Mouse (Mus musculus): ENCODE results near the gene Slc2a3.
A peak's percentile ranks its signal among the peaks of the same experiment; 100 is the strongest.

Gene Slc2a3

DNA sequence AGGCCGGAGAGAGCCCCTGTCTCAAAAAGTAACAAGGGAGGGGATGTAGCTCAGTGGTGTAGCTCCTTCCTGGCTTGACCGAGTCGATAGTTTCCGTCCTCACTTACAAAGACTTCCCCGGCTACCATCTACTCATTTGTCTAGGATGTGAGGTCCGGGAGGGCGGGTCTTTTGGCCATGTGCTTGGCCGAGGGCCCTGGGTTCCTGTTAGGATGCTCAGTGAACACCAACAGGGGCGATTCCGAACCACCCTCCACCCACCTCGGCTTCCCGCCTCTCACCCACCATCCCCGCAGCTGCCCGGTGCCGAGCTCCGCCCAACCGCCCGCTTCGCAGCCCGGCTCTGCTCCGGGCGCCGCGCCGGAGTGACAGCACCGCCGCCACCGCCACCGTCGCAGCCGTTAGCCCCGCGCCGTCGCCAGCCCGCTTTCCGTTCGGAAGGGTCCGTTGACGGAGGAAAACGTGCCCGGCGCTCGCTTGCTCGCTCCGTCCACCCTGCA lies at the start of gene Slc2a3:
TSS of gene Slc2a3 (minus strand) at position 340 of the 500 bp plus-strand sequence.
- DNase-seq (ENCODE audit: low spot score), result peak; percentile 58

DNA sequence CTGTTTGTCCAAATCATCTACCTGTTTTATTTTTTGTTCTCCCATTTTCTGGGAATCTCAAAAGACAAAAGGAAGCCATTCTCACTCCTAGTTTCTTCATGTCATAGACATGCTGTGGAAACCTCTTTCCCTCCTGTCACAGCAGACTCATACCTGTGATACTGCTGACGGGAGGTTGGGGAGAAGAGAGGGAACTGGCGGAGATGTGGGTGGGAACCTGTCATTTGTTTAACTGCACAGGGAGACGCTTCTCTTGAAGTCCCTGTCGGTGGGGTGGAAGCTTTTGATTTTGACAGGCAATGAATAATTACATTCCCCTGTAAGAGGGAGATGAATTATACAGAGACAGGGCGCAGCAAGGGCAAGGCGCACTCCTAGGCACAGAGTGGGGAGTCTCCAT lies 42.3 kb upstream of the Slc2a3 start:
- no peak for DNase-seq (ENCODE audit: low spot score)

DNA sequence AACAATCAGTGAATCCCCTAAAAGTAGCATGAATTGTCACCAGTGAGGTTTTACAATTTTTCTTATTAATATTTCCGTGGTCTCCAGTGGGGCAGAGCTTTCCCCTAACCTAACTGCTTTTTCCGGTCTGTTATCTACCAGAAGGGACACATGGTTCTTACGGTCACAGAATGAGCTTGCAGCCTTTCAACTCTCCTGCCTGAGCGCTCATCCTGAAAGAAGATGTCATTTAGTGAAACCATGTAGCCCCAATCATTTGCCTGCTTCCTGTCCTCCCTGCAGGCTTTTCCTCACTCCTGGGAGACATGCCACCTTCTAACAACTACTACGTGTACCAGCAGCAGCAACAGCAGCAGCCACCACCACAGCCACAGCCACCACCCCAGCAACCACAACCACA lies 36.1 kb upstream of the Slc2a3 start:
- no peak for DNase-seq (ENCODE audit: low spot score)

DNA sequence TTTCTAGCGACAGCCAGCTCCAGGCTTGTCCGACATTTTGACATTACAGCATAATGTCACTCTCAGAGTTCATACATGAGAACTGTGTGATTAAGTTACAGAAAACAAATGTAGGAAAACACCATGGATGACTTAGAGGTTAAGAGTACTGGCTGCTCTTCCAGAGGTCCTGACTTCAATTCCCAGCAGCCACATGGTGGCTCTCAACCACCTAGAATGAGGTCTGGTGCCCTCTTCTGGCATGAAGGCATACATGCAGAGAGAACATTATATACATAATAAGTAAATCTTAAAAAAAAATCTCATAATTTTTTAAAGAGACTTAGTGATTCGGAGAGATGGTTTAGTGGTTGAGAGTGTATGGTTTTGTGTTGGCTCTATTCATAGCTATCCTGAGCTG lies 35.5 kb upstream of the Slc2a3 start:
- no peak for DNase-seq (ENCODE audit: low spot score)

DNA sequence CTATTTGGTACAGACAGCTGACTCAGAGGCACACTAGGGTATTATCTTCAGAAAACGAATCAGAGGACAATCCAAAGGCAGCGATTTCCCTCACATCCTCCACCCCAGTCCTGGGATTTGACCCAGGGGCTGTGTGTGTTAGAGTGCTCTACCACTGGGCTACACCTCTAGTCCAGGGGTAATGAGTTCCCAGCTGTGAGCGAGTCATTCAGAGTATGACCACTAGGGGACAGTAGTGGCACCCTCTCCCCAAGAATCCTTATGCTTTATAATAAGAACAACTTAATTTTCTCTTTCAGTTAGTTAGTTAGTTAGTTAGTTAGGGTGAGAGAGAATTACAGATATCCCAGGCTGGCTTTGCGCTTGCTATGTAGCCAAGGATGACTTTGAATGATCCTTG lies 32.9 kb upstream of the Slc2a3 start:
- peak; percentile 56 for DNase-seq (ENCODE audit: low spot score)

DNA sequence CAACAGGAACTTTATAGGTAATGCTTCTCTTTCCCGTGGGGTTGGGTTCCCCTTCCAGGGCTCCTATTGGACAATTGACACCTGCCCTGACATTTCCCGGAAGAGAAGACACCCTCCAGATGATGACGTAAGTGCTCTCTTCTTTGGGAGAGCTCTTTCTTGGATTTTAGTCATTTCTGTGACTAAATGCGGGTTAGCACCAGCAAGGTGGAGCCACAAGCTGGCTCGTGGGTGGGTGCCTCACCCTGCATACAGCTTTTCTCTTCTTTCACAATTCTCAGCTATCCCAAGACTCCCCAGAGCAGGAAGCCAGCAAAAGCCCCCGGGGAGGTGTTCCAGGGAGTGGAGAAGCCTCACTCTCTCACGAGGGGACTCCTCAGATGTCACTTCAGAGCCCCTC lies 31.4 kb upstream of the Slc2a3 start:
- DNase-seq (ENCODE audit: low spot score), result no peak

DNA sequence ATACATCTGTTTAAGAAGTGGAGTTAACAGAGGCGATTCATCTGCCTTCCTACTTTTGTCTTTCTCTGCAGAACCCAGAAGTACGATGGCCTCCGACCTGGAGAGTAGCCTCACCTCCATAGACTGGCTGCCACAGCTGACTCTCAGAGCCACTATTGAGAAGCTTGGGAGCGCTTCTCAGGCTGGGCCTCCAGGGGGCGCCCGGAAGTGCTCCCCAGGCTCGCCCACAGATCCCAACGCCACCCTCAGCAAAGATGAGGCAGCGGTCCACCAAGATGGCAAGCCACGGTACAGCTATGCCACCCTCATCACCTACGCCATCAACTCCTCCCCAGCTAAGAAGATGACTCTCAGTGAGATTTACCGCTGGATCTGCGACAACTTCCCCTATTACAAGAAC lies 26.6 kb upstream of the Slc2a3 start:
- DNase-seq (ENCODE audit: low spot score), result peak; percentile 58

DNA sequence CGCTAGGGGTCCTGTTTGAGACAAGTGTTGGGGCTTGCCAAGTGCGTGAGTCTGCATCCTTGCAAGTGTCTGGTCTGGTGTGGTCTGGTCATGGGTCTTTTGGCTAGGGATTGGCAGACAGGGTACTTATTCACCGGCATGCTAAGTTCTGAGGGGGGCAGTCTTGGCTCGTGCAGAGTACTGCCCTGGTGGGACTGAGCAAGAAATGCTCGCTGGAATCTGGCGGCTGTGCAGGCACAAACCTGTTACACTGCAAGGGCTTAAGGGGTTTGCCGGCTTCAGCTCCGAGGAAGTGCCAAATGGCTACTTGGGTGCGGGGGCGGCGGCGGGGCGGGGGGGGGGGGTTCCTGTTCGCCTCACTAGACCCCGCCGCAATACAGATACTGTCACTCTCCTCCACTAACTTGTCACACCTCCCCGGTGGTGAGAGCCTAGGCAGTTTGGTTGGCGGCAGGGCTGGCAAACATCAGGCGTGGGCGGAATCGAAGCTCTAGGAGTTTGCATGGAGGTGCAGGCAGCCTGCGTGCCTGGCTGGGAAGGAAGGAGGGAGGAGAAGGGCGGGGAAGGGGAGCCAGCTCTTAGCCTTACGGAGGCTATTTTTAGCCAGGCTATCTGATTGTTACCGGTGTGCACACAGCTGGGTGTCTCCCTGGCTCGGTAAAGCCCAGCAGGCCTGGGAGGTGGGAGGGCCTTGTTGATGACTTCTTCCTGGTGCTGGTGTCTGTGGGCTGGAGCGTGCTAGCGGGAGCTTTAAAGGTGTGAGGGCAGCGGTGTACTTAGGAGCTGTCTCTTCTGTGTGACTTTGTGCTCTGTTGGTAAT lies 24.7 kb upstream of the Slc2a3 start:
- peak; percentile 53 for DNase-seq (ENCODE audit: low spot score)

DNA sequence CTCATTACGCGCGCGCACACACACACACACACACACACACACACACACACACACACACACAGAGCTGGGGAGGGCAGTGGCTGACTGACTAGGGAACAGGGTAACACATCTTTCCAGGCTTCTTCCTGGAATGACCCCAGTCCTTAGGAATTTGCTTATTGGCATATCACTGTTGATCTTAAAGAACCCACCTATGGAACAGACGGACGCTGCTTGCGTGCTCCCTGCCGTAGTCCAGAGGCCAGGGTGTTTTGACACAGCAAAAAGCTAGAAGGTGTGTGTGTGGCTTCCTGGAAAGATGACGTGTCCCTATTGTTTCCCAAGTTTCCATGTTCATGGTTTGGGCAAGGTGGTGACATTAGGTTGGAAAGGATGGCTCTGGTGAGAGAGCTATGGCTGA lies 23.7 kb upstream of the Slc2a3 start:
- DNase-seq (ENCODE audit: low spot score), result no peak

DNA sequence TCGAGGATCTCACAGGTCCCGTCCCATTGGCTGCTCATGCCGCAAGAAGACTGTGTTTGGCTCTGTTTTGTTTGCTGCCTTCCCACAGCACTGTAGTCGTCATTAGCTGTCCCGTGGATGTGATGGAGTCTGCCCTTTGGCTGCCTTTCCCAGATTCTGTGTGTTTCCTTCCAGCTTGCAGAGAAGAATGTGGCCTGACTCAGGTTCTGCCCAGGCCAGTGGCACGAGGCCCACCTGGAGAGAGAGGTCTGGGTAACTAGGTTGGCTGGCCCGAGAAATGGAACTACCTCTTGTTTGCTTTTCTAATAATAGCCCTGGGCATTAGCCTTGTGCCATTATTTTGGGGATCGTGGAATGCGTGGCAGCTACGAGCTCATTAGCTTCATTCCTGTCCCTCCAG lies 22.6 kb upstream of the Slc2a3 start:
- no peak for DNase-seq (ENCODE audit: low spot score)

DNA sequence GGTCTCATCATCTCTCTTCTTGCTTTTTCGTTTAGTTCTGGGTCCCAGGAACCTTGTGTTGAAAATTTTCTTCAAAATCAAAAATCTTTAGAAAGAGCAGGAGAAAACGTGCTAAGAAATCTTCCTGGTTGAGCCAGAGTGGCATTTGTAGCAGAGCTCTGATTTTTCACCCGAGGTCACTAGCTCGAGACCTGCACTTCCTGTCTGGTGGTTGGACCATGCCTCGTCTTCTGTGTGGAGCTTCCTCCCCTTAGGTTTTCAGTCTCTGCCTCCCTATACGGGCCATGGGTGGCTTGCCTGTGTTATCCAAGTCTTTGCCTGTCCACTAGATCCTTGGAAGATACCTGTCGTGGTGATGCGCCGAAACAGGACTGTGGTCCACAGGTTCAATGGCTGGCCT lies 20.4 kb upstream of the Slc2a3 start:
- DNase-seq (ENCODE audit: low spot score), result no peak

DNA sequence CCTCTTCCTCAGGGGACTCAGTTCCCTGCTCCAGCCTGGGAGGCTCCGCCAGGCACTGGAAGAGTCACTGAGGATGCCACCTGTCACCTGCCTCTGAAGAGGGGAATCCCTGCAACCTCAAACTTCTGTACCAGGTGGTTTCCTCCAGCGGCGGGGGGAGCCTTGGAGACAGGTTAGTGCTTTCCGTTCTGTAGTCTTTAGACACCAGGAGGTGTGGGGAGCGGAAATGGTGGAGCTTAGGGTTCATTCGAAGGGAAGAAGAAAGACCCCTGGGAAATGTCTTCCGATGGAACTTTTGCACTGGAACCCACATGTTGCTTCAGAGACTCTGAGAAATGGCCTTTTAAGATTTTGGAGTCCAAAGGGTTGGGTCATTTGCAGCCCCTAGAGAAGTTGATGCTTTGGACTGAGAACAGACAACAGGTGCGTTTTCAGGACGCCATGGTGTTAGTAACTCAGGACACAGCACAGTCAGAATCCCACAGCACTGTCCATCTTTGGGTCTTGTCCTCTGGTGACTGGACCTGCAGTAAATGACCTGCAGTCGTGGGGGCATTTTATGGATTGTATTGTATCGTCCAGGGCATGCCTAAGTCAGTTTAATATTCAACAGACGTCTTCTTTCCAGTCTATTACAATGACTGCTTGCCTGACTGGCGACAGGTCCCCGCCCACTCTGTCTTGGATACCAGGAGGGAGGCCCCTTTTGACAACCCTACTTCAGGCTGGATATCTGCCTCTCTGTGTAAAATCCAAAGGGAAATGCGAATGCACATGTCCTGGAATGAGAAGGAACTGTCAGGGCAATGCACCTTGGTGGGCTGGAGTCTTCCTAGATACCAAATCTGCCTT lies 19.6 kb upstream of the Slc2a3 start:
- no peak for DNase-seq (ENCODE audit: low spot score)

DNA sequence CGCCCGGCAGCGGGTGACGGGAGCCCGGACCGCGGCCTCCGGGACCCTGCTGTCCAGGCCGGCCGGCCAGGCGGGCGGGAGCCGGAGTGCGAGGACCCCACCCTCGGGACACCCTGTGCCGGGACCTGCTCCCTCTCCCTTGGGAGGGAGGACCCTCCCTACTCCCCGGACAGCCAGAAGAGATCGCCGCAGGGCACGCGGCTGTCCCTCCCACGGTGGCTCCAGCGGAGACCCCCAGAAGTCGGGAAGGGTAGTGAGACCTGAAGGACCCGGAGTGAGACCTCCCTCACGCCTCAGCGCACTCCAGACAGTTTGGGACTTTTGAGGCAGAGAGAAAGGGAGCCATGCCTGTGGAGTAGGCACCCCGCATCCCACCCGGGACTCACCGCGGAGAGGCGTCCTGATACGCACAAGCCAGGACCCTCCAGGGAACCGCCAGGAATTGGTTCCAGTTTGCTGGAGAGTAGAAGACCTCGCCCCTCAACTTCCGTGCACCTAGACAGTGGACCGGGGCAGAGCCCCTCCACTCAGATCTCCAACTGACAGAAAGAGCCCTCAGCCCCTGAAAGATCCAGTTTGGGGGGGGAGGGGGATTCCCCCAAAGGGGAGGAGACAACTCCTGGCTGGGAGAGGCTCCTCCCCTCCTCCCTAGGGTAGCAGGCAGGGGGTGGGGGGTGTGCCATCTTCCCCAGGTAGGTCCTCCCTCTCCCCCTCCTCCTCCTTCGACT lies 18.8 kb upstream of the Slc2a3 start:
- DNase-seq (ENCODE audit: low spot score), result peak; percentile 51

DNA sequence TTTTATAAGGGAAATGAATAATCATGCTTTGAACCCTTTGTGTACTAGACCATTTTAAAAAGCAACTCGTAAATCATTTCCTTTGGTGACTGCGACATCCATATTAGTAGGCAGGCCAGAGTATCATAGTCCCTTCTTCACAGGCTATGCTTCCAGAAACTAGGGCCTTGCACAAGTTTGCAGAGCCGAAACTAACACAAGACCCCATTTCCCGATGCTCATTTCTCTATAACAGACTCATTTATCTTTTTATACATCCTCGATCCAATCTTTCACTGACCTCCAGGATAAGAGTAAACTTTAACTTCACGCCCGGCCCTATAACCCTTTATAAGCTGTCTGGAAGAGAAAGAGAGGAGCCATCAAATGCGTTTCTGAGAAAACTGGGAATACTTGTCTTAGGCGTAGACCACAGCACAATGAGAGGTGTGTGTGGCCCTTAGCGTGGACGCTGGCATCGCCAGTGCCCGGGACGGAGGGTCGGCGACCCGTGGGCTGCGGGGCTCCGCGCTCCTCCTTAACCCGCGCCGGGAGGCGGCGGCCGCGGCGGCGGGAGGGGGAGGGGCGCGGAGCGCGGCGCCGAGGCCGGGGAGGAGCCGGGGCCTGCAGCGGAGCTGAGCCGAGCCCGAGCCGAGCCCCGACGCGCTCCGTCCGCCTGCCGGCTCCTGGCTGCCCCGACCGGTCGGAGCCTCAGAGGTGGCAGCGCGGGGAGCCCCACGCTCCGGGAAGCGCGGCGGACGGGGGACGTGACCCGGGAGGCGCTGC lies 18.0 kb upstream of the Slc2a3 start, which contains the start of gene Foxj2:
TSS of gene Foxj2 (plus strand) at position 609 of the 765 bp plus-strand sequence.
- peak; percentile 67 for DNase-seq (ENCODE audit: low spot score)

DNA sequence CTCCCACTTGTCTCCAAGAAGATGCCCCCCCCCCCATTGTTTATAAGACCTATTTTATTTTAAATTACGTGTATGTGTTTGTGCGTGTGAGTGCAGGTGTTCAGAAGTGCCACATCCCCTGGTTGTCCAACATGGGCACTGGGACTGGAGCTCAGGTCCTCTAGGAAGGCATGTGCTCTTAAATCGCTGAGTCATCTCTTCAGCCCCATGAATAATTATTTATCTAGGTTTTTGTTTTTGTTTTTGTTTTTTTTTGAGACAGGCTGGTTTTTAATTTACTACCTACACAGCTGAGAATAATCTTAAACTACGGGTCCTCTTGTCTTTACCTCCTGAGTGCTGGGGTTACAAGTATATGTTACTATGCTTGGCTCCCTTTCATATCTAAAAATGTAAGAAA lies 12.2 kb upstream of the Slc2a3 start:
- DNase-seq (ENCODE audit: low spot score), result no peak

DNA sequence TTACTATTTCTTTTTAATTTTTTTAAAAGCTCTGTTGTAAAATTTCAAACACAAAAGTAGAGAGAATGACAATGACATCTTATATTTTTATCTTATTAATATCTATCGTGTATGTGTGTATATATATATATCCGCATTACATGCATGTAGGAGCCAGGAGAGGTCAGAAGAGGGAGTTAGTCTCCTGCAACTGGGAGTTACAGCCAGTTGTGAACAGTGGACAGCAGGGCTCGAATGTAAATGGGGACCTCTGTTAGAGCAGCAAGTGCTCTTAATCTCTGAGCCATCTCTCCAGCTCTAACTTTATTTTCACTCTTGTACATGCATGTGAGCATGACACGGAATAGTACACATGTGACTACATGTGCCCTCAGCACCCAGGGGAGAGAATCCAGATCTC lies 11.3 kb upstream of the Slc2a3 start:
- no peak for DNase-seq (ENCODE audit: low spot score)

DNA sequence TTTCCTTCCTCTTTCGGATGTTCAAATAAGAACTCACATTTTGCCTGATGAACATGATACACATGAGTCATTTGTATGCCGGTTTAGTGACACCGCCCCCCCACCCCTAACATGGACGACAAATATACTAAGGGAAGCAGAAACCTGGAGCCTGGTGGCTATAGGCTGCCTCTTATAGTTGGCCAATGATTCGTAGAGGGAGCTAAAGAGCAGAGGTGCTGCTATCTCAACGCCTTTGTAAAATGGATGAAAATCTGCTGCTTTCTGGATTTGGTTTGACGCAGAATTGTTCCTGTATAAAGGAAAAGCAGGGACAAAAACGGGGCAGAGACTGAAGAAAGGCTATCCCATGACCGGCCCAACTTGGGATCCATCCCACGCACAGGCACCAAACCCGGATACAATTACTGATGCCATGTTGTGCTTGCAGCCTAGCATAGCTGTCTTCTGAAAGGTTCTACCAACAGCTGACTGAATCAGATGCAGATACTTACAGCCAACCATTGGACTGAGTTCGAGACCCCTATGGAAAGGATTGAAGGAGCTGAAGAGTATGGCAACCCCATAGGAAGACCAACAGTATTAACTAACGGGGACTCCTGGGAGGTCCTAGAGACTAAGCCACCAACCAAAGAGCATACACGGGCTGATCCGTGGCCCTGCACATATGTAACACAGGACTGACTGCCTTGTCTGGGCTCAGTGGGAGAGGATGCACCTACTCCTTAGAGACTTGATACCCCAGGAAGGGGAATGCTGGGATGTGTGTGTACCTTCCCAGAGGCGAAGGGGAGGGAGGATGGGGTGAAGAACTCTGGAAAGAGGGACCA lies 10.5 kb upstream of the Slc2a3 start:
- DNase-seq (ENCODE audit: low spot score), result peak; percentile 69

DNA sequence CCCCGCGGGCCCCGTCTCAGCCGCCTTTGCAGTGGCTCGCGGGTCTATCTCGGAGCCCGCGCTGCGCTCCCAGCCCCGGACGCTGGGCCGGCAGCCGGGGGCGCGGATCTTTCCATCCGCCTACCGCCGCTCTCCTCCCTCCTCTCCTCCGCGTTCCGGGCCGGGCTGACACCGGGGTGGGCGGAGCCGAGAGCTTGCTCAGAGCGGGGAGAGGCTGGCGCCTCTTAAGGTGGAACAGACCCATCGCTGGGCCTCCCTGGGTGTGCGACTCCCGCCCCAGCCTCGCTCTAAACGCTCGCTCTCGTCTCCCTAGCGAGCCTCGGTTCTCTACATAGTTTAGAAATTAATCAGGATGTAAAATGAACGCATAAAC lies 9.8 kb upstream of the Slc2a3 start:
- DNase-seq (ENCODE audit: low spot score), result peak; percentile 86

DNA sequence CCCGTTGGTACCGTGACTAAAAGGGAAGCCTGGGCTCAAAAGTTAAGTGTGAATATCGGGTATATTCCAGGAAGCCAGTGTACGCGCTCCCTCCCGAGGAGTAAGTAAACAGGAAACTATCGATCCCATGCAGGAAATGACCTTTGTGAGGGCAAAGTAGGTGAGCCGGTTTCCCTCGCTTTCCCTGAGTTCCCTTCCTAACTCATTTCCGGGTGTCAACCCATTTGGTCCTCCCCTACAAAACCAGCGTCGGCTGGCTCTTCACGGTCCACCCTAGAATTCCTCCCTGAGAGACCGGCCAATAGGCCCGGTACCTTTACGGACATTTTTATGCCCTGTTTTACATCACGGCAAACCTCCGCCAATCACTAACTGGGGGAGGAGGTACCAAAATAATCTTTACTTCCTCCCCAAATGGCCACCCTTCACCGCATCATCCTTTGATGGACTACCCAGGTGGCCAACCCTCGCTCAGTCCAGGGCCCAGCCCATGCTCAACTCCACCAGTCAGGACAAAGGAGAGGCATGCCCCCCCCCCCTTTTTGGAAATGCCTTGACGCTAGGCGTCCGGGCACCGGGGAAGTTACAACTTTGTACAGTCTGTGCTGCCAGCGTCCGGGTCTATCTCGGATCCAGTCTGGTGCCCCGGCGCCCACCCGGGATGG lies 9.3 kb upstream of the Slc2a3 start:
- peak; percentile 97 for DNase-seq (ENCODE audit: low spot score)

DNA sequence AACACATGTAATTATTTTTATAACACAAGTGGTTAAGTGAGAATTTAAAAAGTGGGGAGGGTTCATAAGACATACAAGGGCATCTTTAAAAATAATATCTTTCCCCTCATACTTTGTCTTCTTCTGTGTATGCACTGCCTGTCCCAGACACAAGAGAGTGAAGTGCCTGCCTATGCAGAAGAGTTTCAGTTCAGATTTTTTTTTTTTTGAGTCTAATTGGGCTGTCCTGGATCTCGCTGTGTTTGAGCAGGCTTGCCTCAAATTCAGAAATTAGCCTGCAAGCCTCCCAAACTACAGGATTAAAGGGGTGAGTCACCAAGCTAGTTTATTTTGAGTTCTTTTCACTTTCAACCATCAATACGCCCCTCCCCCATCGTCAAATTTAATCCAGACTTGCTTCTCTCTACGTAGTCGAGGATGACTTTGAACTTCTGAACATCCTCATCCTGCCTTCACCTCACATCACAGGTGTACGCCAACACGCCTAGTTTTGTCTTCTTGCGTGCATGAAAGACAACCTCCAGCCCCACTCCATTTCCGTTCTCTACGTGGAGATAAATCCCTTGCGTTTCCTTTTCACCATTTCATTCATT lies 8.7 kb upstream of the Slc2a3 start:
- DNase-seq (ENCODE audit: low spot score), result no peak

Measured in retina, embryonic 14.5 days (tissue).